Mouse (Mus musculus): ENCODE measurements around the gene Spint1. TPM values are rescaled to one million over a fixed set of nuclear protein-coding genes. Genes with fewer than 3 reads are reported as not detected.
A peak's percentile ranks its signal among the peaks of the same experiment; 100 is the strongest.

Gene Spint1
- polyA plus RNA-seq, 1 experiment: 57.3 TPM

DNA sequence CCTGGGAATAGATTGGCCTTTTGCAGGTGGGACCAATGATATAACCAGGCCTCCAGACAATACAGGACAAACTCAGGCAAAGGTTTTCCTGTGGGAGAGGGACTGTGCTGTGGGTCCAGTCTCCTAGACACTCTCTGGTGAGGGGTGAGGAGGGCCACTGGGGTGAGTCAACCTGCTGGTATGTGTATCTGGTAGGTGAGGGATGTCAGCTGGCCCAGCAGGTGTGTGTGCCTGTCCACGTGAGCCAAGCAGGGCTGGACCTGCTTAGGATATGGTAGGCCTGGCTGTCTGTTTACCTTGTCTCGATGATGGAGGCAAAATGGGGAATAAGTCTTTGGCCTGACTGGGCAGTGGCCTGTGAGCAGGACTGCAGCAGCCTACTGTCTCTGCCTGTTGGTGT, 1.5 kb downstream of the Spint1 start:
- peak overlapping the region; percentile 90 for H3K4me3 ChIP-seq (ENCODE audit: low read depth, low read length)

DNA sequence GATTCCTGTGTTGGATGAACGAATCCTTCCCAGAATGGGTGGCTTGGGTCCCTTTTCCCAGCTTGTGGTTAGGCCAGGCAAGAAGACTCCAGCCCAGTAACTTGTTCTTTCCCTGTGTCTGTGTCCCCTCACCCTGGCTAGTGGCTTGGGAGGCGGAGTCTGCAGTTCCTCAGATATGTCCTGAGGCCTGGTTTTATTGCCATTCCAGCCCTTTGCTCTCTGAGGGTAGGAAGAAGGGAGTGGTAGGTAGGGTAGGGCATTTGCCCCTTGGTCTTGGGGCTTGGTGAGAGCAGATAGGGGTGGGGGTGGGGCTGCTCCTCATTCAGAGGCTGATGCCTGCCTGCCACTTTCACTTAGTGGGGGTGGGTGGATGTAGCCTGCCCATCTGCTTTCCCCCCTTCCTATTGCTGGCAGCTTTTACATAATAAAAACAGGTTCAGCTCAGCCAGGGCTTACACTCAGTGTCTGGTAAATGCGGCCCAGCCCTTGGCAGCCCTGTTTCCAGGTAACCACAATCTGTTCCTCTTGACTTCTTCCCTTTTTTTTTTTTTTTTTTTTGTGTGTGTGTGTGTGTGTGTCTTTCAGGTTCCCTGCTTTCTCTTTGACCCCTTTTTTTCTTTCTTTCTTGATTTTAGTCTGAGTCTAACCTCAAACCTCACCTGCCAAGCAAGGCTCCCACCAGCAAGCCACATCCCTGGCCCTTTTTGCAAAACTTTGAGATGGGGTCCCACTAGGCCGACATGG, 3.1 kb downstream of the Spint1 start:
- H3K9ac ChIP-seq (ENCODE audit: low read depth, poor library complexity, severe bottlenecking): no peak overlapping the region
- peak overlapping the region; percentile 67 for H3K27ac ChIP-seq (ENCODE audit: insufficient read depth, low read length)
- H3K9me3 ChIP-seq (replicated peaks; ENCODE audit: control insufficient read depth, insufficient read depth, low read length, poor library complexity, severe bottlenecking): no peaks in the 10 kb centered on the region
- peak overlapping the region; percentile 3; the same call in 1 of the 2 replicates for H3K4me3 ChIP-seq (ENCODE audit: low read depth, low read length)
- no peaks in the 10 kb centered on the region for H3K27me3 ChIP-seq (ENCODE audit: control insufficient read depth, insufficient read depth, low read length, poor library complexity, severe bottlenecking)
- peaks cover 9% of the 10 kb centered on the region for H3K4me1 ChIP-seq (ENCODE audit: control insufficient read depth, insufficient read depth, low read length)
- H3K36me3 ChIP-seq (ENCODE audit: control insufficient read depth, insufficient read depth, low read length, poor library complexity, severe bottlenecking): peaks cover 6% of the 10 kb centered on the region
- no peak for TF ChIP-seq POLR2A (IDR thresholded peaks at IDR 0.05; ENCODE audit: insufficient read depth, low read length)
- no peak for TF ChIP-seq CTCF (IDR thresholded peaks at IDR 0.05; ENCODE audit: low read depth, low read length)
- TF ChIP-seq EP300 (IDR thresholded peaks at IDR 0.05; ENCODE audit: insufficient read depth, low read depth, low read length): peak; percentile 94

More for the DNA sequence above, 1.5 kb downstream of the Spint1 start:
- H3K27ac ChIP-seq (ENCODE audit: insufficient read depth, low read length): no peak overlapping the region
- no peaks in the 10 kb centered on the region for H3K9me3 ChIP-seq (replicated peaks; ENCODE audit: control insufficient read depth, insufficient read depth, low read length, poor library complexity, severe bottlenecking)
- TF ChIP-seq POLR2A (IDR thresholded peaks at IDR 0.05; ENCODE audit: insufficient read depth, low read length): no peak
- 0 out of 2 replicates have a peak, but pooled peaks have one; percentile 28 for TF ChIP-seq EP300 (IDR thresholded peaks at IDR 0.05; ENCODE audit: insufficient read depth, low read depth, low read length)
- TF ChIP-seq CTCF (IDR thresholded peaks at IDR 0.05; ENCODE audit: low read depth, low read length): no peak
- H3K4me1 ChIP-seq (ENCODE audit: control insufficient read depth, insufficient read depth, low read length): peaks cover 9% of the 10 kb centered on the region
- no peaks in the 10 kb centered on the region for H3K27me3 ChIP-seq (ENCODE audit: control insufficient read depth, insufficient read depth, low read length, poor library complexity, severe bottlenecking)
- peak overlapping the region; percentile 78; the same call in 1 of the 2 replicates for H3K9ac ChIP-seq (ENCODE audit: low read depth, poor library complexity, severe bottlenecking)
- peaks cover 3% of the 10 kb centered on the region; the same call in 1 of the 2 replicates for H3K36me3 ChIP-seq (ENCODE audit: control insufficient read depth, insufficient read depth, low read length, poor library complexity, severe bottlenecking)

DNA sequence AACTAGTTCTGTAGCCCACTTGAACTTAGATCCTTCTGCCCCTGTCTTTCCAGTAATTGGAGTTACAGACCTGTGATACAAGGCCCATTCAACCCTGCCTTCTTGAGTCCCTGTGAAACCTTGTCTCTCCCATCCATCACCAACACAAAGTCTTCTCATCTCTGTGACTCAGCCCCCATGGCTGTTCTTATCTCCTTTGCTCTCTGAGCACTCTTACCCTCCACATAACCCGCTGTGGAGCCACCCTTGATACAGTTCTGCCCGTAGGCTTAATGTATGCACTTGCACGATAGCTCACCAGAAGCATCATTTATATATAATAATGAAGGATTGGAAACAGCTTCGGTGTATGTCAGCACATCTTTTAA, 3.6 kb downstream of the Spint1 start:
- H3K27ac ChIP-seq (ENCODE audit: insufficient read depth, low read length): peak overlapping the region; percentile 67
- peaks cover 11% of the 10 kb centered on the region for H3K36me3 ChIP-seq (ENCODE audit: control insufficient read depth, insufficient read depth, low read length, poor library complexity, severe bottlenecking)
- no peaks in the 10 kb centered on the region for H3K27me3 ChIP-seq (ENCODE audit: control insufficient read depth, insufficient read depth, low read length, poor library complexity, severe bottlenecking)
- no peaks in the 10 kb centered on the region for H3K9me3 ChIP-seq (replicated peaks; ENCODE audit: control insufficient read depth, insufficient read depth, low read length, poor library complexity, severe bottlenecking)
- peaks cover 9% of the 10 kb centered on the region for H3K4me1 ChIP-seq (ENCODE audit: control insufficient read depth, insufficient read depth, low read length)
- TF ChIP-seq EP300 (IDR thresholded peaks at IDR 0.05; ENCODE audit: insufficient read depth, low read depth, low read length) (no peak), CTCF (IDR thresholded peaks at IDR 0.05; ENCODE audit: low read depth, low read length) (no peak), POLR2A (IDR thresholded peaks at IDR 0.05; ENCODE audit: insufficient read depth, low read length) (no peak)
- no peak overlapping the region for H3K4me3 ChIP-seq (ENCODE audit: low read depth, low read length)
- H3K9ac ChIP-seq (ENCODE audit: low read depth, poor library complexity, severe bottlenecking): no peak overlapping the region

DNA sequence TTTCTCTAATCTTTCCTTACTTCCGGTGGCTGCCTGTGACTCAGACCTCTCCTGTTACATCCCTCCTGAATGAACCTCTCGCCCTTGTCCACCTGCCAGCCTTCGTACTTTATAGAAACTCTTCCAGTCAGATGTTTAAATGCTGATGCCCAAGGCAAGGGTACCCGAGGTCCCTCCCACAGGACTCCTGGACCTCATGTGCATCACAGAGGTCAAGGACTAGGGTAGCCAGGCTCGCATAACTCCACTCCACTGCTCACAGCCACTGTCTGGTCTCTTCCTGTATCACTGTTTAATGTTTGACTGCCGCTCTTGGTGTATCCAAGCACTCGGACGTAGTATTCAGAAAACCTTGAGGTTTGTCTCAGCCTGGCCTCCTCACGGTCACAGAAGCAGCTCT, 5.4 kb downstream of the Spint1 start:
- H3K9me3 ChIP-seq (replicated peaks; ENCODE audit: control insufficient read depth, insufficient read depth, low read length, poor library complexity, severe bottlenecking): no peaks in the 10 kb centered on the region
- H3K4me1 ChIP-seq (ENCODE audit: control insufficient read depth, insufficient read depth, low read length): peaks cover 9% of the 10 kb centered on the region
- peaks cover 25% of the 10 kb centered on the region for H3K36me3 ChIP-seq (ENCODE audit: control insufficient read depth, insufficient read depth, low read length, poor library complexity, severe bottlenecking)
- no peaks in the 10 kb centered on the region for H3K27me3 ChIP-seq (ENCODE audit: control insufficient read depth, insufficient read depth, low read length, poor library complexity, severe bottlenecking)
- no peak overlapping the region for H3K9ac ChIP-seq (ENCODE audit: low read depth, poor library complexity, severe bottlenecking)
- H3K4me3 ChIP-seq (ENCODE audit: low read depth, low read length): no peak overlapping the region
- no peak overlapping the region for H3K27ac ChIP-seq (ENCODE audit: insufficient read depth, low read length)
- TF ChIP-seq EP300 (IDR thresholded peaks at IDR 0.05; ENCODE audit: insufficient read depth, low read depth, low read length) (no peak), POLR2A (IDR thresholded peaks at IDR 0.05; ENCODE audit: insufficient read depth, low read length) (no peak), CTCF (IDR thresholded peaks at IDR 0.05; ENCODE audit: low read depth, low read length) (no peak)

DNA sequence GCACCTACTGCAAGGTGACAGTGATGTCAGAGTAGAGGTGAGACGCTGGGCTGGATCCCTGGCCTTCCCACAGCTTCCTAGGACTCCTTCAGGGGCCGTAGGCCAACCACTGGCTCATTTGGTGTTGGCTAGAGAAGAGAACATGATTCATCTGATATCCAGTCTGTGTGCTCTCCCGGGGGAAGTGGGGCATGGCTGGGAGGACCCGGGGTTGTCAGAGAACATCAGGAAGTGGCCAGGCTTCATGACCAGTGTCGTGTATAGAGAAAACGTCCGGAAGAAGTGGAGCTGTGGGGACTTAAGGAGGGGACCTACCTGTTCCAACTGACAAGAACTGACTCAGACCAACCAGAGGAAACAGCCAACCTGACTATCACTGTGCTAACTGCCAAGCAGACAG, 8.1 kb downstream of the Spint1 start:
- TF ChIP-seq EP300 (IDR thresholded peaks at IDR 0.05; ENCODE audit: insufficient read depth, low read depth, low read length): no peak
- no peak for TF ChIP-seq CTCF (IDR thresholded peaks at IDR 0.05; ENCODE audit: low read depth, low read length)
- TF ChIP-seq POLR2A (IDR thresholded peaks at IDR 0.05; ENCODE audit: insufficient read depth, low read length): no peak
- no peaks in the 10 kb centered on the region for H3K27me3 ChIP-seq (ENCODE audit: control insufficient read depth, insufficient read depth, low read length, poor library complexity, severe bottlenecking)
- H3K36me3 ChIP-seq (ENCODE audit: control insufficient read depth, insufficient read depth, low read length, poor library complexity, severe bottlenecking): peaks cover 32% of the 10 kb centered on the region
- peaks cover 7% of the 10 kb centered on the region for H3K4me1 ChIP-seq (ENCODE audit: control insufficient read depth, insufficient read depth, low read length)
- H3K4me3 ChIP-seq (ENCODE audit: low read depth, low read length): no peak overlapping the region
- no peak overlapping the region for H3K9ac ChIP-seq (ENCODE audit: low read depth, poor library complexity, severe bottlenecking)
- H3K27ac ChIP-seq (ENCODE audit: insufficient read depth, low read length): no peak overlapping the region
- no peaks in the 10 kb centered on the region for H3K9me3 ChIP-seq (replicated peaks; ENCODE audit: control insufficient read depth, insufficient read depth, low read length, poor library complexity, severe bottlenecking)

DNA sequence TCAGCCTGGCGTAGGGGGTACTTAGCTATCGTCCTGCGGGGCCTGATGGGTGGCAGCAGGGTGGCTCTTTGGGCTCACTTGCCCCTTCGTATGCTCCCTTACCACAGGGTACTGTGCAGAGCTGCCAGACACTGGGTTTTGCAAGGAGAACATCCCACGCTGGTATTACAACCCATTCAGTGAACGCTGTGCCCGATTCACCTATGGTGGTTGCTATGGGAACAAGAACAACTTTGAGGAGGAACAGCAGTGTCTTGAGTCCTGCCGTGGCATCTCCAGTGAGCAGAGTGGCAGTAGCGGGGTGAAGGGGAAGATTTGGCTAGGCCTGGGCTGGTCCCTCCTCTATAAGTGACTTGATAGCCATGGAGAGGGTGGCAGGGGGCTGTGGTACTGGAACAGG, 10.7 kb downstream of the Spint1 start:
- no peaks in the 10 kb centered on the region for H3K4me1 ChIP-seq (ENCODE audit: control insufficient read depth, insufficient read depth, low read length)
- no peak overlapping the region for H3K9ac ChIP-seq (ENCODE audit: low read depth, poor library complexity, severe bottlenecking)
- TF ChIP-seq POLR2A (IDR thresholded peaks at IDR 0.05; ENCODE audit: insufficient read depth, low read length): no peak
- TF ChIP-seq CTCF (IDR thresholded peaks at IDR 0.05; ENCODE audit: low read depth, low read length): no peak
- TF ChIP-seq EP300 (IDR thresholded peaks at IDR 0.05; ENCODE audit: insufficient read depth, low read depth, low read length): no peak
- H3K4me3 ChIP-seq (ENCODE audit: low read depth, low read length): no peak overlapping the region
- no peaks in the 10 kb centered on the region for H3K27me3 ChIP-seq (ENCODE audit: control insufficient read depth, insufficient read depth, low read length, poor library complexity, severe bottlenecking)
- H3K27ac ChIP-seq (ENCODE audit: insufficient read depth, low read length): no peak overlapping the region
- peaks cover 32% of the 10 kb centered on the region for H3K36me3 ChIP-seq (ENCODE audit: control insufficient read depth, insufficient read depth, low read length, poor library complexity, severe bottlenecking)
- H3K9me3 ChIP-seq (replicated peaks; ENCODE audit: control insufficient read depth, insufficient read depth, low read length, poor library complexity, severe bottlenecking): no peaks in the 10 kb centered on the region
